Mouse (Mus musculus): ENCODE data around the gene Gsta4.
"Not testable (repeated sequence)": the region's sequence is repeated elsewhere in the genome, so short reads cannot be mapped to it uniquely, and the experiment has no call there.

Gsta4 gene

DNA sequence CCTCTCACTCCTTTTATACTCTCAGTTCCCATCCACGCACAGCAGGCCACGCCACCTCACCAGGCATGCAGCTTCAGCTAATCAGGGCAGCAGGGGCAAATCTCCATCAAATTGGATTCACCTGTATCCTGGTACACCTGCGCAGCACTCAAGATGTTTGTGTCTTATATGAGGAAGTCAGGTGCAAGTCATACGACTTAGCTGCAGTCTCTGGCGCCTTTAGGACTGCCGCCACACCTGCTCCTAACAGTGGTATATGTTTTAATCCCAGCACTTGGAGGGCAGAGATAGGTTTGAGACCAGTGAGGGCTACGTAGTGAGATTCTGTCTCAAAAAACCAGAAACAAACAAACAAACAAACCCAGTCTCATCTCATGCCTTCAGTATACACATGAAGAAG, at the start of gene Gsta4:
Gsta4 (plus strand) TSS at position 301 of the 400 bp plus-strand sequence.
- DNase-seq (ENCODE audit: low spot score in 2 of 2) = not testable (repeated sequence)

DNA sequence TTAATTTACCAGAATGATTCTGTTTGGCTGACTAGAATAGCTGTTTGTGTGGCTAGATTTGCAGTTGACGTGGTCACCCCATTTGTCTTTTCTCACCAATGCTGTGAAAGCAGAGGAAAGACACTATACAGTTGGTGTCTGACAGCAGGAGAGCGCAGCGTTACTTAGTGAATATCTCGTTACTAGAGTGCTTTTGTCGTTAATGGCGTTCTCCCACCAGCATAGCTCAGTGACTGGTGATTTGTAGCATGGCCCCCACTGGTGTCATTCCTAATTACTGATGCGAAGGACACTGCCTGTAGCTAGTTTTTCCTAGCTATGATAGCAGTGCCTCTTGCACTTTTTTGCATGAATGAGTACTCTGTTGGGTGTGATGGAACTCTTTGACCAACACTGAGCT, 46.9 kb upstream of the Gsta4 start:
- DNase-seq (ENCODE audit: low spot score in 2 of 2) = no peak

DNA sequence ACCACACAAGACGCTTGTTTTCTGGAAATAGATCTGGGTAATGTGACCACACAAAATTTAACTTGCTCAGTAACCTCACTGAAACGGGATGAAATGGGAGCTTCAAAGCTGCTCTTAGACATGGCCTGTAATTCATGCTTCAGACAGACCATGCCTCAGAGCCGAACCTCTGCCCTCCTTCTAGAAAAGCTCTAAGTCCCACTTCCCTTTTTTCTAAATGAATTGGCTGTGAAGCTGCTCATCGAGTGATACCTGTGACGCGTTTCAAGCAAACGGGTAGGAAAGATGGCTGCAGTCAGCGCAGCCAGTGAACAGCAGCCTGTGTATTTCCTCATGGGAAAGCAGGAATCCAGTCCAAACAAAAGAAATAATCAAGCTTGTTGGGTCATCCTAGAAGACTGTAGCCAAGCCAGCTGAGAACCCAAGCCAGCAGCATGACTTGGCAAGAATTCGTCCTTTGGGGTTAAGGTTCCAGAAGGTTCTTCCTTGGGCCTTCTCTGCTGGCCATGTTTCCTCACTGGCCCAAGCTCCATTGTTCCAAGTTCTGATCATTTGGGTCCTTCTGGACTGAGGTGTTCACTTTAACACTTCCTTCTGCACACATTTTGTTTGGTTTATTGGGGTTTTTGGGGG, 44.4 kb upstream of the Gsta4 start:
- DNase-seq (ENCODE audit: low spot score in 2 of 2) = no peak

DNA sequence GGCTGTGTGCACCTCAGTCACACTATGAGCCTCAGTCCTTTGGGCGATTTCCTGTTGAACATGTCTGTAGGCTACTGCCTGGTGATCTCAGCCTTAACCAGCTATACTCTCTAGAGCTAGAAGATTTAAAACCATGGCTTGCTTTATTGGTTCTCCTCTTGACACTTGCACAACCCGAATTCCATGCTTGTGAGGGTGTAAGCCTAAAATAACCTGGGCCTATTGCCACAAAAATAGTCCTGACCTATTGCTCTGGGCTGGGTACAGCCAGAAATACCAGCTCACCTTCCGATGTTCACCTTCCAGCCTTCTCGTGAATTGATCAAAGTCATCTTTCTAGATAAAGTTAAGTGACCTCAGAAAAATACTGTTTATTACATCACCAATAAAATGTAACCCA, 43.1 kb upstream of the Gsta4 start:
- DNase-seq (ENCODE audit: low spot score in 2 of 2) = no peak

DNA sequence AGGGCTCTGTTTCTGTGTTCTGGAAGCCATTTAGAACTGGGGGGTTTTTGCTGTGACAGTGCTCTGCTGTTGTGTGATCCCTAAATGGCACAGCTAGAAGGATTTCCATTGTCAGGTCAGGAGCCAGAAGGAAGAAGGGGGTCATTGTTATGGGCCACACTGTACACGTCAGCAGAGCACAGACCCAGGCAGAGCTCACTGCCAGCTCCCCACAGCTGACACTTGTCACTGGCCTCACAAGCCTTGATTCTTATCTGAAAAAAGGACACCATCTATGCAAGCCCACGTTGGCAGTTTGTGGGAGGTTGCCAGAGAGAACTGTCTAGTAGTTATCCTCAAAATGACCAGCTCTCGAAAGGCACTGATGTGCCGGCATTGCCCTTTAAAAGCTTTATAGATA, 36.5 kb upstream of the Gsta4 start:
- DNase-seq (ENCODE audit: low spot score in 2 of 2) = peak in 1 of 2 experiments; percentile 50

DNA sequence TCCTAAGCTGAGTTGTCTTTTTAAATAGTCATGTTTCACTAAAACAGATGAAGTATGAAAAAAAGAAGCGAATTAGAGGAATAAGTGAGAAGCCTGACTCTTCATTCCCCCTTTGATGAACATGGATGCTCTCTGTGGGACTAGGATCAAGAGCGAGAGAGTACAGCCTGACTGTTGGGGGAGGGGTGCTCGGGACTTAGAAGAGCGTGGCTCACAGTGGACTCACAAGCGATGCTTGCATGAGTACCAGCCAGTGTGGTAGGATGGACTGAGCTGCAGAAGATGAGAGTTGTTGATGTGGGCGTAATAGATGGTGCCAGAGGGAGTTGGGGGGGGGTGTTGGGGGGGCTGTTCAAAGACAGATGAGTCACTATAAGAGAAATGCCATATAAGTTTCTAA, 35.9 kb upstream of the Gsta4 start:
- DNase-seq (ENCODE audit: low spot score in 2 of 2) = peak in 1 of 2 experiments; percentile 28

DNA sequence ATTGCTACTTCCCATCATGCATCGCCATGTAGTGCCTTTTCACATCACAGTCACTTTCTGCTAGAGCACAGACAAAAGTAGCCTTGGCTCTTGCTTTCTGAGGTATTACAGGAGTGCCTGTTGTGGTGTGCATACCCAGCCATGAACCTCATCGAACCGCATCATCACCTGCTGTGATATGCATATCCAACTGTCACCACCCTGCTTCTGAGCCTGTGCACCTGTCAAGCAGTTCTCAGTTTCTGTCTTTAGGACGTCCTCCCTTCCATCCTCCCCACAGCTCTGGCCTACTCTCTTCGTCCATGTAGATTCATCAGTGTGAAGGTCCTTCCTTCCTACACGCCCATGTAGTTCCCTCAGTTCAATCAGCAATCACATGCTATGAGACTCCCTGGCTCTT, 34.4 kb upstream of the Gsta4 start:
- no peak for DNase-seq (ENCODE audit: low spot score in 2 of 2)

DNA sequence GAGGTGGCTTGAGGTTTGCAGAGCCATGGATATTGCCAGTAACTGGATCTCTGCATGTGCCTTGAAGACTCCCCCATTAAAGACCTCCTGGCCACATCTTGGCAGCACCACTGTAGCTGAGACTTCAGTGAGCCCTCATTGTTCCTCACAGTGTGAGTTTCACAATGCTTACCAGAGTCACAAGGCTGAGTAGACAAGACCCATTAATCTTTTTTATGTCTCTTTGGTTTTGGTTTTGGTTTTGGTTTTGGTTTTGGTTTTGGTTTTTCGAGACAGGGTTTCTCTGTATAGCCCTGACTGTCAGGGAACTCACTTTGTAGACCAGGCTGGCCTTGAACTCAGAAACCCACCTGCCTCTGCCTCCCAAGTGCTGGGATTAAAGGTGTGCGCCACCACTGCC, 32.8 kb upstream of the Gsta4 start:
- DNase-seq (ENCODE audit: low spot score in 2 of 2) = not testable (repeated sequence)

DNA sequence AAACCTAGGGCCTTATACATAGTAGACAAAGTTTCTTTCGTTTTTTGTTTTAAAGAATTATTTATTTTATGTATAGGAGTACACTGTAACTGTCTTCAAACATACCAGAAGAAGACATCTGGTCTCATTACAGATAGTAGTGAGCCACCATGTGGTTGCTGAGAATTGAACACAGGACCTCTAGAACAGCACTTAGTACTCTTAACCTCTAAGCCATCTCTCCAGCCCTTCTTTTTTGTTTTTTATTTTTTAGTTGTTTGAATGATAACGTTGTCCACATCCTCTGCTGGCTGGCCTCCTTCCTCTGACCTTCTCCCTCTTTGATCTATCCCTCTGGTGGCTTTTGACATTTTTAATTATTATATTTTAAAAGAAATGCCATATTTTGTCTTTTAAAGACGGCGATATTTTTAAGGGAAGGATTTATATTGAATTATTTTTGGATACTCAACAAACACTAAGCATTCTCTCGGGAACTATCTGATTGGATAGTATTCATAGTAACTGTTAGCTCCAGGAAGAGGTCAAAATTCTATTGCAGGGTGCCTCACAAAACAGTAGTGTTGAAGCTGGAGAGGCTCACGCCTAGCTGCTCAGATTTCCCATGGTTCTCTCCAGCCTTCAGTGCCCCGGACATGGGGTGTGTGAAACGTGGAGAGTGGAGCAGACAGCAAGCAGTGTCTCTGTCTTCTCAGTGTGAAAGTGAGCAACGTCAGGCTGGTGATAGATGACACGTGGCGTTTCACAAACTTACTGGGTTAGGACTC, 28.2 kb upstream of the Gsta4 start:
- DNase-seq (ENCODE audit: low spot score in 2 of 2) = no peak

DNA sequence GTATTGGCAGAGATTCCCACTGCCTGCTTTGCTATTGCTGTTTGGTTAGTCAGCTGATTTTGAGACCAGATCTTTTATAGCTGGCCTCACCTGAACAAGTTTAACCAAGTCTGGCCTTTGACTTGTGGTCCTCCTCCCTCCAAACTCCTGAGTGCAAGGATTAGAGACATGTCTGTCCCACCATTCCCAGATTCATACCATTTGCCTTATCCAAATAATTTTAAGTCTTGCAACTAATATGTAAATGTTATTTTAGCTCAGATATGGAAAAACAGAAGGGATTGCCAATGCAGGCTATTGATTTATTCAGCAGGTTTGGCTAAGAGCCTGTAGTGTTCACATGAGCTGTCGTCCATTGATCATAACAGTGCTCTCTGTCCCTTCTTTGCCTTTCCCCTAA, 25.4 kb upstream of the Gsta4 start:
- DNase-seq (ENCODE audit: low spot score in 2 of 2) = no peak

DNA sequence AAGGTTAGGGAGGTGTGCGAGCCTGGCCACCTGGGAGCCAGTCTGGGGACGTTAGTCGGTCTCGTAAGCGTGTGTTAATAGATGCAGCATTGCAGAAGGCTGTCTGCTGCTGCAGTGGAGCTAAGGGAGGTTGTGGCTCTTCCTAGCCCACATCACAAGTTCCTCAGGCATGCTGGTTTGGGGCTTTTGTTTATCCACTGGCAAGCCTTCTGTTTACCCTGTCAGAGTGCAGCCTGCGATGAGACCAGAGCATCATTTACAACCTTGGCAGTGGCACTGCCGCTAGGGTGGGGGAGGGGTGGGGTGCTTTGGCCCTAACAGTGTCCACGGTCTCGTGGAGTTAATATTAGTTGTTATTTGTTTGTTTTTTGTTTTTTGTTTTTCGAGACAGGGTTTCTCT, 19.3 kb upstream of the Gsta4 start:
- DNase-seq (ENCODE audit: low spot score in 2 of 2) = no peak

DNA sequence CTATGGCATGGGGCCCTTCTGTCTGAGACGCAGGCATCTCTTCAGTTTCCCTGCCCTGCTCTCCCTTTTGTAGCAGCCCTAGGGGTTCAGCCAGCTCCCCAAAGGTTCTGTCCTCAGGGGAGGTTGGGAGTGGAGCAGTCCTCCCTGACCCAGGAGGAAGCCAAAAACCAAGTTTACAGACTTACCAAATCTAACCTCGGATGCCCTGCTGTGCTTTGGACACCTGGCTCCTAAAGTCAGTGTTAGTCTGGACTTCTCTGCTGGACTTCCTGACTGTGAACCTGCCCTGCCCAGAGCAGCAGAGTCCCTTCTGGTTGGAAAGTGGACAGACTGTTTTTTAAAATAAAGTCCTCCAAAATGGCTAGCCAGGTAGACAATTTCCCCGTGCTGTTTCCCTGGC, 17.8 kb upstream of the Gsta4 start:
- no peak for DNase-seq (ENCODE audit: low spot score in 2 of 2)

DNA sequence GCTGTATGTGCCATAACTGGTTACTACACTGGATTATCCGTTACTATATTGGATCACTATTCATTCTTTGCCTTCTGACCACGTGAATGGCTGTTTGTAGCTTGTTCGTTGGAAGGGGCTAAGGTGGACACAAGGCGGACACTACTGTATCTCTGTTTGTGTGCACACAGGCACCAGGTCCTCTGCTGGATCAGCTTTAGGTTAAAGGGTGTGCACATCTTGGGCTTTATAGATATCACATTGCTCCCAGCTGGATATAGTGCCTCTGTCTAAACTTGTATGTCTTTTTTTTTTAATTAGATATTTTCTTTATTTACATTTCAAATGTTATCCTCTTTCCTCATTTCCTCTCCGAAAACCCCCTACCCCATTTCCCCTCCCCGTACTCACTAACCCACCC, 17.1 kb upstream of the Gsta4 start:
- no peak for DNase-seq (ENCODE audit: low spot score in 2 of 2)

DNA sequence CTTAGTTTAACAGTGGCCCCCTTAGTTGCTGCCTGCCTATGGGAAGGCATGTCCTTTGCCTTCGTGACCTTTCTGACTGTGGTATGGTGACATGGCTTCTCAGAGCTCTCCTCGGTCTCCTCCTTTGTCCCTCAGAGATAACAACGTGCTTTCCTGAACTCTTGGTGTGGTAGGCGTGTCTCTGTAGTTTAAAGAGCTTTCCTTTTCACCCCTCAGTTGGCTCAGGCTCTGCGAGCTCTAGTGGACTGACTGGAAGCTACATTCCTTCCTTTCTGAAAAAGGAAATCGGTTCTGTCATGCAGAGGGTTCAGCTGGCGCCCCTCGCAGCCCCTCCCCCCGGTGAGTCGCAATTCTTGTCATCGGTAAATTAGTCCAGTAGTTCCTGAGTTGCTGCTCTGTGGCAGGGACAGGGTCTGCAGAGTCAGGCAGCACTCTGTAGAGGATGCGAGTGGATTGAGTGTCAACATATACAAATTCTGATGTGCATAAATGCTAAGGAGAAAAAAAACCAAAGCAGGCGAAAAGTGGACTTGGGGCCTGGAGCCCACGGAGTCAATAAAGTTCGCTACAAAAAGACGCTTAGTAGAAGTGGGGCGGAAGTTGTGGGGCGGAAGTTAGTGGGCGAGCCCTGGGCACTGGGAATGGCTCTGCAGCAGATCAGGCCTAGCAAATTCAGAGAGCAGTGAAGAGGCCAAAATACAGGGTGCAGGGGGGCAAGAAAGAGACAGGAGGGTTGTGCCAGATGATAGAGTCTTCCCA, 15.7 kb upstream of the Gsta4 start:
- no peak for DNase-seq (ENCODE audit: low spot score in 2 of 2)

DNA sequence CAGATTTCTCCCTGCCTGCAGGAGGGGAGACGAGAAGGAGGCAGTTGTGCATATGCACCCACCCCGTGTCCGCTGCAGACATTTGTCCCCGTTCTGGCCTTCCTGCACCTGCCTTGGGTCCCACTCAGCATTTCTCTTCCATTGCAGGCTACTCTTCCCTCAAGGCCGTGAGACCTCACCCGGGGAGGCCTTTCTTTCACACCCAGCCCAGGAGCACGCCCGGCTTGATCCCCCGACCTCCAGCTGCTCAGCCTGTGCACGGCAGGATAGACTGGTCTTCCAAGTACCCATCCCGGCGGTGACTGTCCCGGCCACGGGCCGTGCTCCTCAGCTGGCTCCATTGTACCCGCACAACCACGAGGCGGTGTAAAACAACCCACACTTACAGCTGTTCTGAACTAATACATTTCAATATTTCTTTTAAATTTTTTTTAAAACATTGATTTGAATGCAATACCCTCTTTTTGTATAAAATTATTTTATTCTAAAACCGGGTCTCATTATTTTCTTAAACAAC, 15.1 kb upstream of the Gsta4 start:
- no peak for DNase-seq (ENCODE audit: low spot score in 2 of 2)

DNA sequence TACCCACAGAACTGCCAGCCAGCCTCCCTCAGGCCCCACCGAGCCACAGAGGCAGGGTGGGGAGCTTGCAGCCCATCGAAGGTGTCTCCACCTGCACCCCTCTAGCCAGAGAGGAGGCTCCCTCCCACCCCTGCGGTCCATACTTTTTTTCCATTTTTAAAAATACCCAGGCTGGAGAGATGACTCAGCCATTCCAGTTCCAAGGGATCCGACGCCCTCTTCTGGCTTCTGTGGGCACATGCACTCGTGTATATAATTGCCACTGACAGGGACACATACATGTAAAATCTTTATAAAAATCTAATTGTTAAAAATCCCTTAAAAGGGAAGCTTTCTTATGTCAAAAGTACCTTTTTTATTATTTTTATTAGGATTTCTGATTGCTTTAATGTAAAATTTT, 13.7 kb upstream of the Gsta4 start:
- DNase-seq (ENCODE audit: low spot score in 2 of 2) = no peak

DNA sequence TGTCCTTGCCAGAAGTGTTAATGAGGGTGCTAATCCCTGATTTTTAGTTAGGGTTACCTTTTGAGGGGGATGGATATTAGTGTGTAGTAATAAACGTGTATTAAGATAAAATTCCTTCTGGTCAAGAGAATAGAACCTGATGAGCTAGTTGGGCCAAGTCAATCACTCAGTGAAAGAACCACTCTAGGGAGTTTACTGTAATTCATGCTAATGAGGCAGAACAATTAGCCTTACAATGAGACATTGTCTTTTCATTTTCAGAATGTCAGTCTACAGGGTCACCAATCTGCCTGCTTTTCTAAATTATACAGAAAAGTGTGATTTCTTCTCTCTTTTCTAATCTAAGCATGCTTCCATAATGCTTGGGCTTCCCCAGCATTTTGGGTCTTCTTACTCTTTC, 8.6 kb upstream of the Gsta4 start:
- DNase-seq (ENCODE audit: low spot score in 2 of 2) = no peak

DNA sequence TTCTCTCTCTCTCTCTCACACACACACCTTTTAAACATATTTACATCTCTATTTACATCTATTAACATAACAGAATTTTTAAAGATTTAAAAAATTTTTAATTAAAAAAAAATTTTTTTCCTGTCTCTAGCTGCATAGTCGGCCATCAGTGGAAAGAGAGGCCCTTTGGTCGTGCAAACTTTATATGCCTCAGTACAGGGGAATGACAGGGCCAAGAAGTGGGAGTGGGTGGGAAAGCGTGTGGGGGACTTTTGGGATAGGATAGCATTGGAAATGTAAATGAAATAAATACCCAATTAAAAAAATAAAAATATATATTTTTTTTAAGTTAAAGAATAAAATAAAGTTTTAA, 7.7 kb upstream of the Gsta4 start:
- DNase-seq (ENCODE audit: low spot score in 2 of 2) = not testable (repeated sequence)

DNA sequence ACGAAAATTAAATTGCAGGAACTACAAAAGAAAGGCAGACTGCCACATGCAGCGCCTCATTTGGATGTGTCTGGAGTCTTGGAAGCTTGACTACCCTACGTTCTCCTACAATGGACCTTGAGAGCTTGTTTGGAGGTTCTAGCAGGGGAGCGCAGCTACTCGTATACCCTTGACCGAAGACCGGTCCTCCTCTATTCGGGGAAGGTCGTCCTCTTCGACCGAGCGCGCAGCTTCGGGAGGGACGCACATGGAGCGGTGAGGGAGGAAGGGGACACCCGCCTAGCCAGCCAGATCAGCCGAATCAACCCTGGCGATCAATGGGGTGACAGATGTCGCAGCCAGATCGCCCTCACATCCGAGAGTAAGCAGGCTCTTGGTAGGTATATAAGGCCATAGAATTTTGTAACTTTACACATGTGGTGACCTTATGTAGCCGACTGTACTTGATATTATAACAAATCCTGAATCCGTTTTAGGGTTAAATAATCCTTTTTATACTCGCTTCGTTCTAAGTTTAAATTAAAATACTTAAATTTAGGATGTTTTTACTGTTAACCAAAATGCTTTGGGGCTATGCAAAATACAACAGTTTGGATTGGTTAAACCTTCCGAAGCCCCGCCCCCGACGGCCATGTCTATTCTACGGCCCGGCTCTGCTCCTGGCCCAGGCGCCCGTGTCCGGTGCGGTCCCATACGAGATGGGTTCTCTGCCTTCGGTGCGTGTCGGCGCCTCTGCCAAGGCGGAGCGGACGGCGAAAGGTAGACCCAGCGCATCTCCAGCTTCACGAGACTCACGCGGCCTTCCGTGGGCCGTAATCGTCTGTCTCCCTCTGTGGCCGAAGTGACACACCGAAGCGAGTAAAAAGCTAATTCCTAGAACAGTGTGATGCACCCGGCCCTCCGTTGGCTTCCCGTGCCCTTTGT, 7.0 kb upstream of the Gsta4 start:
- DNase-seq (ENCODE audit: low spot score in 2 of 2) = peak; percentile 89 to 94

DNA sequence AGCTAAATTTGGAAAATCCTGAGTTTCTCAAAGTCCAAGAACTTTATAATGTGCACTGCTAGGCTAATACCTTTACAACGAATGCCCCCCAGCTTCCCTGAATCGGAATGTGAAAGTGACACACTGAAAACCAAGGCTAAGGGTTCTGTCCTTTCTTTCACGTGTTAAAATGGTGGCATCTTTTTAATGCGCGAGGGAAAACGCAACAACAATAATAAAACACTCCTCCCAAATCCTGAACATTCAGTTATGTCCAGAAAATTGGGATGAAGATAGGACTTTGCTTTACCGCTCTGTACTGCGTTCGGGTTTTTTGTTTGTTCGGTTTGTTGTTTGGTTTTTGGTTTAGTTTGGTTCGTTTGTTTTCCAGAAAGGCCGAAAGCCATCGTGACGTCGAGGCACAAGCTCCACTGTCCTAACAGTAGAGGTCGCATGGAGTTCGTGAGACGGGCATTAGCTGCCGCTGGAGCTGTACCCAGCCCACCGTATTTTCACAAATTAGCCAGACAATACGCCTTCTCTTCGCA, 6.3 kb upstream of the Gsta4 start:
- peak; percentile 43 to 54 for DNase-seq (ENCODE audit: low spot score in 2 of 2)

DNA sequence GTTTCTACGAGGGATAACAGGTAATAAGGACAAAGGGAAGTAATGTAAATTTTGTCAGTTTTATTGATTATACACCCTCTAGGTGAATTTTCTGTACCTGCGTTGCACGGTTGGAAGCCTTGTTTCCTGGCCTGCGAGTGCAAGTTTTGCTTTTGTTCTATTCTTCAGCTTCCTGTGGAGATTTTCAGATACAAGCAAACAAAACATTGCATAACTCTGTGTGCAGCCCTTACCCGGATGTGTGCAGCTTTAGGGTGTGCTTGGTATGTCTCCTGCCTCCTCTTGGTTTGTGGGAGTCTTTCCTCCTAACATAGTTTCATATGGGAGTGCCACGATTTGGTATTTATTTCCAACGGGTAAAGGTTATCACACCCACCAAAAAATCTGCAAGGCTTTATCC, 5.7 kb upstream of the Gsta4 start:
- DNase-seq (ENCODE audit: low spot score in 2 of 2) = no peak
